ENCODE assay signal across 21 mouse cellular contexts in genomic region chr17:25255110-25255509, GRCm38 (mm10). TPM values are rescaled to one million over a fixed set of nuclear protein-coding genes. Genes with fewer than 3 reads are reported as not detected.
A peak's percentile ranks its signal among the peaks of the same experiment; 100 is the strongest.
DNase-seq lines count a peak whose midpoint lies in the region; ATAC-seq lines count a peak whose summit lies in the region.
"Had no signal": no experiment of that assay in that cellular context is flagged by ENCODE, and none has a peak within 500 bp of the region (broad histone marks: within the 10 kb centered on the region; RNA-seq: fewer than 3 reads in every experiment).

No protein-coding gene starts in this region.

- H3K4me2 ChIP-seq in intestine, embryonic 15.5 days (replicated peaks) = peak overlapping the region; percentile 76; the same call in 1 of the 2 replicates
- no peak overlapping the region; the same call in 1 of the 2 replicates for H3K4me2 ChIP-seq in intestine, embryonic 16.5 days (ENCODE audit: low read depth, low read length)
- peak overlapping the region; percentile 62; the same call in 1 of the 2 replicates for H3K4me2 ChIP-seq in hindbrain, embryonic 15.5 days
- peak overlapping the region; percentile 54; the same call in 1 of the 2 replicates for H3K4me2 ChIP-seq in midbrain, embryonic 15.5 days

- DNase-seq in left cerebral cortex, adult 9 months (ENCODE audit: low spot score in 2 of 2) = no peak
- DNase-seq in layer of hippocampus, postnatal 25 days (ENCODE audit: extremely low spot score in 1 of 2, low spot score in 1 of 2) = no peak
- DNase-seq: adrenal gland, postnatal 36 days; cerebellum, postnatal 14 days; forebrain, postnatal 0 days; gastrocnemius, postnatal 25 days; layer of hippocampus, adult 9-11 months; left cerebral cortex, postnatal 4 days; lung, adult 18-20 months; lung, postnatal 36 days; right cerebral cortex, postnatal 4 days had no signal

- 79% methylated on average over 2 of the region's 2 CpGs for WGBS in intestine, embryonic 15.5 days
- 58% methylated on average over 2 of the region's 2 CpGs for WGBS in intestine, embryonic 16.5 days
- WGBS in hindbrain, embryonic 15.5 days = 77% methylated on average over 2 of the region's 2 CpGs
- 66% methylated on average over 2 of the region's 2 CpGs for WGBS in midbrain, embryonic 15.5 days

- H3K27ac ChIP-seq in intestine, embryonic 15.5 days = no peak overlapping the region
- H3K27ac ChIP-seq in intestine, embryonic 16.5 days (ENCODE audit: low read length) = no peak overlapping the region
- H3K27ac ChIP-seq in hindbrain, embryonic 15.5 days (replicated peaks) = no peak overlapping the region
- H3K27ac ChIP-seq in midbrain, embryonic 15.5 days = no peak overlapping the region
- H3K27ac ChIP-seq: kidney, postnatal 0 days; midbrain, embryonic 12.5 days; neural tube, embryonic 13.5 days had no signal

- no peak for ATAC-seq in intestine, embryonic 15.5 days
- no peak for ATAC-seq in intestine, embryonic 16.5 days
- ATAC-seq in CD4-positive, CD25-positive, alpha-beta regulatory T cell, adult 4 months = peak; percentile 36
- ATAC-seq in hindbrain, embryonic 15.5 days (ENCODE audit: low FRiP score, low read depth) = no peak
- ATAC-seq in midbrain, embryonic 15.5 days (replicated peaks) = no peak
- ATAC-seq: forebrain, postnatal 0 days had no signal

- peaks cover 14% of the 10 kb centered on the region for H3K4me1 ChIP-seq in intestine, embryonic 15.5 days (replicated peaks)
- H3K4me1 ChIP-seq in intestine, embryonic 16.5 days (ENCODE audit: control insufficient read depth, insufficient read depth, low read length) = peaks cover 11% of the 10 kb centered on the region
- peaks cover 52% of the 10 kb centered on the region for H3K4me1 ChIP-seq in hindbrain, embryonic 15.5 days (replicated peaks)
- peaks cover 57% of the 10 kb centered on the region for H3K4me1 ChIP-seq in midbrain, embryonic 15.5 days

- no peaks in the 10 kb centered on the region for H3K9me3 ChIP-seq in intestine, embryonic 15.5 days
- no peaks in the 10 kb centered on the region for H3K9me3 ChIP-seq in intestine, embryonic 16.5 days (ENCODE audit: control insufficient read depth, low read length)
- no peaks in the 10 kb centered on the region for H3K9me3 ChIP-seq in hindbrain, embryonic 15.5 days
- H3K9me3 ChIP-seq in midbrain, embryonic 15.5 days = no peaks in the 10 kb centered on the region
- H3K9me3 ChIP-seq: midbrain, embryonic 12.5 days; neural tube, embryonic 13.5 days had no signal

- peaks cover 2% of the 10 kb centered on the region; the same call in 1 of the 2 replicates for H3K36me3 ChIP-seq in intestine, embryonic 15.5 days
- 0 out of 2 replicates have a peak, but pooled peaks cover 5% of the 10 kb centered on the region for H3K36me3 ChIP-seq in intestine, embryonic 16.5 days (ENCODE audit: control insufficient read depth, insufficient read depth, low read length)
- H3K36me3 ChIP-seq in hindbrain, embryonic 15.5 days = 0 out of 2 replicates have a peak, but pooled peaks cover 7% of the 10 kb centered on the region
- H3K36me3 ChIP-seq in midbrain, embryonic 15.5 days (replicated peaks) = peaks cover 2% of the 10 kb centered on the region; the same call in 1 of the 2 replicates

- H3K9ac ChIP-seq in intestine, embryonic 15.5 days = no peak overlapping the region
- H3K9ac ChIP-seq in intestine, embryonic 16.5 days (ENCODE audit: low read depth, low read length) = no peak overlapping the region
- H3K9ac ChIP-seq in hindbrain, embryonic 15.5 days = no peak overlapping the region
- H3K9ac ChIP-seq in midbrain, embryonic 15.5 days = no peak overlapping the region

- H3K4me3 ChIP-seq in intestine, embryonic 15.5 days (replicated peaks) = no peak overlapping the region
- no peak overlapping the region for H3K4me3 ChIP-seq in intestine, embryonic 16.5 days (ENCODE audit: low read length)
- no peak overlapping the region; the same call in 1 of the 2 replicates for H3K4me3 ChIP-seq in hindbrain, embryonic 15.5 days
- H3K4me3 ChIP-seq in midbrain, embryonic 15.5 days = no peak overlapping the region

- peaks cover 31% of the 10 kb centered on the region for H3K27me3 ChIP-seq in intestine, embryonic 15.5 days (replicated peaks)
- H3K27me3 ChIP-seq in intestine, embryonic 16.5 days (replicated peaks; ENCODE audit: control insufficient read depth, insufficient read depth, low read length) = peaks cover 19% of the 10 kb centered on the region
- peaks cover 13% of the 10 kb centered on the region for H3K27me3 ChIP-seq in hindbrain, embryonic 15.5 days
- H3K27me3 ChIP-seq in midbrain, embryonic 15.5 days (replicated peaks) = peaks cover 11% of the 10 kb centered on the region; the same call in 1 of the 2 replicates

RNA-seq across cellular contexts. Expression of gene Baiap3, which starts 1.1 kb away (rescaled TPM):
- polyA plus RNA-seq in intestine, embryonic 15.5 days (2015; fragmentation: Nextera tagmentation; extraction: Ambion mirVana) = 4.0 and 4.3 TPM in 2 replicates
- polyA plus RNA-seq in intestine, embryonic 16.5 days (2015; fragmentation: Nextera tagmentation; extraction: Ambion mirVana) = 2.5 and 4.0 TPM in 2 replicates
- 10 to 100 TPM; 14.4 to 31.1 TPM for polyA plus RNA-seq in CD4-positive, CD25-positive, alpha-beta regulatory T cell, adult 4 months (2017; shearing (Covaris generic))
- 19.6 and 20.4 TPM in 2 replicates for polyA plus RNA-seq in hindbrain, embryonic 15.5 days (2015; fragmentation: Nextera tagmentation; extraction: Ambion mirVana)
- 26.8 and 30.3 TPM in 2 replicates for polyA plus RNA-seq in midbrain, embryonic 15.5 days (2015; fragmentation: Nextera tagmentation; extraction: Ambion mirVana)
- total RNA-seq in layer of hippocampus, postnatal 25 days (2021) = 1 to 10 TPM; 6.6 to 8.9 TPM
- total RNA-seq: gastrocnemius, postnatal 25 days had no signal

RNA-seq across cellular contexts. Expression of gene Tsr3, which starts 15.1 kb away (rescaled TPM):
- polyA plus RNA-seq in intestine, embryonic 15.5 days (2015; fragmentation: Nextera tagmentation; extraction: Ambion mirVana) = 37.7 and 38.5 TPM in 2 replicates
- polyA plus RNA-seq in intestine, embryonic 16.5 days (2015; fragmentation: Nextera tagmentation; extraction: Ambion mirVana) = 33.1 and 37.0 TPM in 2 replicates
- 10 to 100 TPM; 35.1 to 36.0 TPM for polyA plus RNA-seq in CD4-positive, CD25-positive, alpha-beta regulatory T cell, adult 4 months (2017; shearing (Covaris generic))
- polyA plus RNA-seq in hindbrain, embryonic 15.5 days (2015; fragmentation: Nextera tagmentation; extraction: Ambion mirVana) = 60.2 and 61.4 TPM in 2 replicates
- 62.7 and 62.9 TPM in 2 replicates for polyA plus RNA-seq in midbrain, embryonic 15.5 days (2015; fragmentation: Nextera tagmentation; extraction: Ambion mirVana)
- total RNA-seq in layer of hippocampus, postnatal 25 days (2021) = 10 to 100 TPM; 25.1 to 28.5 TPM

RNA-seq across cellular contexts. Expression of gene Gnptg, which starts 15.2 kb away (rescaled TPM):
- 40.6 and 42.7 TPM in 2 replicates for polyA plus RNA-seq in intestine, embryonic 15.5 days (2015; fragmentation: Nextera tagmentation; extraction: Ambion mirVana)
- polyA plus RNA-seq in intestine, embryonic 16.5 days (2015; fragmentation: Nextera tagmentation; extraction: Ambion mirVana) = 40.6 and 45.8 TPM in 2 replicates
- polyA plus RNA-seq in CD4-positive, CD25-positive, alpha-beta regulatory T cell, adult 4 months (2017; shearing (Covaris generic)) = 10 to 100 TPM; 76.7 to 77.2 TPM
- polyA plus RNA-seq in hindbrain, embryonic 15.5 days (2015; fragmentation: Nextera tagmentation; extraction: Ambion mirVana) = 104 and 107 TPM in 2 replicates
- 96.0 and 108 TPM in 2 replicates for polyA plus RNA-seq in midbrain, embryonic 15.5 days (2015; fragmentation: Nextera tagmentation; extraction: Ambion mirVana)
- 10 to 100 TPM; 74.3 to 74.9 TPM for total RNA-seq in layer of hippocampus, postnatal 25 days (2021)

RNA-seq across cellular contexts. Expression of gene Ube2i, which starts 19.3 kb away (rescaled TPM):
- polyA plus RNA-seq in intestine, embryonic 15.5 days (2015; fragmentation: Nextera tagmentation; extraction: Ambion mirVana) = 490 and 556 TPM in 2 replicates
- 430 and 478 TPM in 2 replicates for polyA plus RNA-seq in intestine, embryonic 16.5 days (2015; fragmentation: Nextera tagmentation; extraction: Ambion mirVana)
- polyA plus RNA-seq in CD4-positive, CD25-positive, alpha-beta regulatory T cell, adult 4 months (2017; shearing (Covaris generic)) = 100 to 1,000 TPM; 417 to 488 TPM
- 447 and 462 TPM in 2 replicates for polyA plus RNA-seq in hindbrain, embryonic 15.5 days (2015; fragmentation: Nextera tagmentation; extraction: Ambion mirVana)
- 503 and 512 TPM in 2 replicates for polyA plus RNA-seq in midbrain, embryonic 15.5 days (2015; fragmentation: Nextera tagmentation; extraction: Ambion mirVana)
- total RNA-seq in layer of hippocampus, postnatal 25 days (2021) = 100 to 1,000 TPM; 229 to 234 TPM

RNA-seq across cellular contexts. Expression of gene Prss34, which starts 43.1 kb away (rescaled TPM):
- polyA plus RNA-seq in intestine, embryonic 15.5 days (2015; fragmentation: Nextera tagmentation; extraction: Ambion mirVana) = 0.62 TPM in 1 of 2 replicates, not detected in the other
- 0.39 and 0.62 TPM in 2 replicates for polyA plus RNA-seq in intestine, embryonic 16.5 days (2015; fragmentation: Nextera tagmentation; extraction: Ambion mirVana)
- not detected for polyA plus RNA-seq in CD4-positive, CD25-positive, alpha-beta regulatory T cell, adult 4 months (2017; shearing (Covaris generic))
- 0.13 TPM in 1 of 2 replicates, not detected in the other for polyA plus RNA-seq in hindbrain, embryonic 15.5 days (2015; fragmentation: Nextera tagmentation; extraction: Ambion mirVana)
- polyA plus RNA-seq in midbrain, embryonic 15.5 days (2015; fragmentation: Nextera tagmentation; extraction: Ambion mirVana) = 0.23 TPM in 1 of 2 replicates, not detected in the other
- total RNA-seq in layer of hippocampus, postnatal 25 days (2021) = not detected
- total RNA-seq: CH12.LX; forebrain, postnatal 0 days had no signal
- polyA plus RNA-seq: forebrain, postnatal 0 days; heart, embryonic 11.5 days; midbrain, embryonic 12.5 days; neural tube, embryonic 13.5 days had no signal
